ENCODE assay signal across 9 mouse cellular contexts in the genomic region with DNA sequence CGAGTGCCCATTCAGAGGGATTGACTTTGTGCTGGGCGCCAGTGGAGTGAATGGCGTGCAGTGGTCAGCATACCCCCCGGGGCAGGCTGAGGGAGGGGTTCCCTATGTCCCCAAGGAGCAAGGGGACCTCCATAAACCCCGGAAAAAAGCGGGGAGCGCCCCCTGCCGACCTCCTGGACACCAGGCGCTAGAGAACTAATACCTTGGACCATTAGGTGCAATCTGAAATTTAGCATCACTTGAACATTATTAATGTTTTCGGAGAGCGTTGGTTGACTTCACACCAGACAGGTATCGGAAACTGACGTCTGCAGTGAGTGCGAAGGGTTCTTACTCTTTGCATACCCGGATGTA. TPM values are rescaled to one million over a fixed set of nuclear protein-coding genes. Genes with fewer than 3 reads are reported as not detected.
DNase-seq lines count a peak whose midpoint lies in the region; ATAC-seq and TF ChIP-seq lines count a peak whose summit lies in the region.
"Had no signal": no experiment of that assay in that cellular context is flagged by ENCODE, and none has a peak within 500 bp of the region (broad histone marks: within the 10 kb centered on the region; RNA-seq: fewer than 3 reads in every experiment).

No protein-coding gene starts in this region.

- WGBS in heart, adult 2 months: 27% methylated on average over 15 of the region's 15 CpGs
- WGBS in embryonic facial prominence, embryonic 10.5 days: 24% methylated on average over 15 of the region's 15 CpGs
- 36% methylated on average over 15 of the region's 15 CpGs for WGBS in kidney, postnatal 0 days

- H3K79me2 ChIP-seq in heart, adult 2 months (replicated peaks; ENCODE audit: control insufficient read depth, insufficient read depth, low read length): no peaks in the 10 kb centered on the region

- H3K36me3 ChIP-seq in heart, adult 2 months (ENCODE audit: control insufficient read depth, insufficient read depth, low read length): no peaks in the 10 kb centered on the region
- H3K36me3 ChIP-seq in ES-Bruce4 (ENCODE audit: control insufficient read depth, insufficient read depth, low read length, poor library complexity, severe bottlenecking): no peaks in the 10 kb centered on the region
- H3K36me3 ChIP-seq in embryonic facial prominence, embryonic 10.5 days (replicated peaks): no peaks in the 10 kb centered on the region
- H3K36me3 ChIP-seq in kidney, postnatal 0 days (ENCODE audit: insufficient read depth, low read length): no peaks in the 10 kb centered on the region
- H3K36me3 ChIP-seq: neural tube, embryonic 13.5 days had no signal

- 0 out of 2 replicates have a peak, but pooled peaks cover 2% of the 10 kb centered on the region for H3K27me3 ChIP-seq in heart, adult 2 months (ENCODE audit: control insufficient read depth, insufficient read depth, low read length)
- H3K27me3 ChIP-seq in ES-Bruce4 (ENCODE audit: control insufficient read depth, insufficient read depth, low read length, poor library complexity, severe bottlenecking): no peaks in the 10 kb centered on the region
- H3K27me3 ChIP-seq in embryonic facial prominence, embryonic 10.5 days (replicated peaks; ENCODE audit: low read depth, poor library complexity, severe bottlenecking): peaks cover 27% of the 10 kb centered on the region
- H3K27me3 ChIP-seq in kidney, postnatal 0 days (ENCODE audit: insufficient read depth, low read length): no peaks in the 10 kb centered on the region

- DNase-seq in heart, adult 2 months: peak in 1 of 2 experiments; percentile 15
- DNase-seq in heart, adult 9 months (ENCODE audit: low spot score in 2 of 2): no peak
- peak; percentile 29 for DNase-seq in embryonic facial prominence, embryonic 10.5 days (ENCODE audit: low spot score)
- no peak for DNase-seq in kidney, postnatal 0 days (ENCODE audit: low spot score)
- peak; percentile 40 to 78 for DNase-seq in spleen, postnatal 4 days (ENCODE audit: low spot score in 2 of 2)
- DNase-seq in right cerebral cortex, postnatal 25 days: no peak
- no peak for DNase-seq in frontal cortex, postnatal 10 days (ENCODE audit: low spot score in 2 of 2)

- peak; percentile 48 for TF ChIP-seq CTCF in heart, adult 2 months (IDR thresholded peaks at IDR 0.05)
- peak; percentile 60 for TF ChIP-seq CTCF in ES-Bruce4 (IDR thresholded peaks at IDR 0.05; ENCODE audit: low read depth, low read length)
- peak; percentile 53 for TF ChIP-seq CTCF in kidney, postnatal 0 days (IDR thresholded peaks at IDR 0.05; ENCODE audit: low read depth)

- H3K9ac ChIP-seq in heart, adult 2 months (ENCODE audit: low read depth, low read length): no peak overlapping the region
- no peak overlapping the region for H3K9ac ChIP-seq in ES-Bruce4 (ENCODE audit: low read depth, poor library complexity, severe bottlenecking)
- H3K9ac ChIP-seq in kidney, postnatal 0 days (ENCODE audit: low read depth, low read length): no peak overlapping the region
- H3K9ac ChIP-seq: neural tube, embryonic 13.5 days had no signal

- H3K27ac ChIP-seq in heart, adult 2 months: no peak overlapping the region
- H3K27ac ChIP-seq in ES-Bruce4 (ENCODE audit: insufficient read depth, low read length): no peak overlapping the region; the same call in 1 of the 2 replicates
- H3K27ac ChIP-seq in embryonic facial prominence, embryonic 10.5 days (replicated peaks): no peak overlapping the region
- H3K27ac ChIP-seq in kidney, postnatal 0 days: no peak overlapping the region
- H3K27ac ChIP-seq: neural tube, embryonic 13.5 days had no signal

- TF ChIP-seq EP300 in heart, adult 2 months (IDR thresholded peaks at IDR 0.05; ENCODE audit: insufficient read depth, low read depth, low read length): no peak
- TF ChIP-seq EP300 in ES-Bruce4 (IDR thresholded peaks at IDR 0.05; ENCODE audit: insufficient read depth, low read depth, low read length): no peak

- intact Hi-C loops in heart, adult 2 months (cut with DNase I): no loop called here

- no peaks in the 10 kb centered on the region for H3K4me1 ChIP-seq in heart, adult 2 months (ENCODE audit: control insufficient read depth, insufficient read depth, low read length)
- peaks cover 2% of the 10 kb centered on the region for H3K4me1 ChIP-seq in ES-Bruce4 (ENCODE audit: control insufficient read depth, insufficient read depth, low read length)
- H3K4me1 ChIP-seq in embryonic facial prominence, embryonic 10.5 days: peaks cover 22% of the 10 kb centered on the region
- H3K4me1 ChIP-seq in kidney, postnatal 0 days (replicated peaks; ENCODE audit: insufficient read depth, low read length): no peaks in the 10 kb centered on the region

- no peak for ATAC-seq in kidney, postnatal 0 days (replicated peaks; ENCODE audit: low FRiP score, low read depth)

- H3K4me3 ChIP-seq in heart, adult 2 months: no peak overlapping the region
- no peak overlapping the region for H3K4me3 ChIP-seq in ES-Bruce4 (ENCODE audit: low read depth, low read length)
- H3K4me3 ChIP-seq in embryonic facial prominence, embryonic 10.5 days: 0 out of 2 replicates have a peak overlapping the region, but pooled peaks have one; percentile 18
- H3K4me3 ChIP-seq in kidney, postnatal 0 days (replicated peaks; ENCODE audit: low read depth, low read length): no peak overlapping the region
- H3K4me3 ChIP-seq: neural tube, embryonic 13.5 days had no signal

- no peak for TF ChIP-seq POLR2A in heart, adult 2 months (IDR thresholded peaks at IDR 0.05; ENCODE audit: insufficient read depth, low read depth, low read length)
- no peak for TF ChIP-seq POLR2A in ES-Bruce4 (IDR thresholded peaks at IDR 0.05; ENCODE audit: insufficient read depth, low read length)

- H3K9me3 ChIP-seq in ES-Bruce4 (replicated peaks; ENCODE audit: control insufficient read depth, insufficient read depth, low read length, poor library complexity, severe bottlenecking): peaks cover 16% of the 10 kb centered on the region
- no peaks in the 10 kb centered on the region for H3K9me3 ChIP-seq in embryonic facial prominence, embryonic 10.5 days
- no peaks in the 10 kb centered on the region for H3K9me3 ChIP-seq in kidney, postnatal 0 days (replicated peaks; ENCODE audit: low read length)
- H3K9me3 ChIP-seq: neural tube, embryonic 13.5 days had no signal

- no peak overlapping the region for H3K4me2 ChIP-seq in kidney, postnatal 0 days (ENCODE audit: low read length)
- H3K4me2 ChIP-seq: neural tube, embryonic 13.5 days had no signal

RNA-seq across cellular contexts. Expression of gene B3gnt7, which starts 11.1 kb away (rescaled TPM):
- total RNA-seq in heart, adult 2 months (2021): under 1 TPM; 0.41 to 0.57 TPM
- 0.62 and 0.82 TPM in 2 replicates for polyA plus RNA-seq in heart, adult 2 months (2012; rRNA removed)
- 54.9 and 55.3 TPM in 2 replicates for polyA plus RNA-seq in ES-Bruce4 (2011; ENCODE audit: insufficient read depth, insufficient read length, low read depth, missing spikeins)
- 4.9 and 6.2 TPM in 2 replicates for polyA plus RNA-seq in embryonic facial prominence, embryonic 10.5 days (2016; fragmentation: Nextera tagmentation; extraction: Ambion mirVana)
- polyA plus RNA-seq in kidney, postnatal 0 days (2015; fragmentation: Nextera tagmentation; extraction: Ambion mirVana): 10.3 and 10.8 TPM in 2 replicates

RNA-seq across cellular contexts. Expression of gene Ncl, which starts 45.5 kb away (rescaled TPM):
- 100 to 1,000 TPM in 1 of 2 experiments, 10 to 100 TPM in 1; 95.9 to 120 TPM for total RNA-seq in heart, adult 2 months (2021)
- polyA plus RNA-seq in heart, adult 2 months (2012; rRNA removed): 7.2 and 10.3 TPM in 2 replicates
- 1,350 and 1,473 TPM in 2 replicates for polyA plus RNA-seq in ES-Bruce4 (2011; ENCODE audit: insufficient read depth, insufficient read length, low read depth, missing spikeins)
- polyA plus RNA-seq in embryonic facial prominence, embryonic 10.5 days (2016; fragmentation: Nextera tagmentation; extraction: Ambion mirVana): 625 and 641 TPM in 2 replicates
- 295 and 332 TPM in 2 replicates for polyA plus RNA-seq in kidney, postnatal 0 days (2015; fragmentation: Nextera tagmentation; extraction: Ambion mirVana)

Comparison
In these comparisons a context has a peak if more than half of its experiments do, and no peak if none do; other contexts are left out.
1. DNase-seq: peak in embryonic facial prominence, embryonic 10.5 days (single experiment) and spleen, postnatal 4 days (2 of 2); none in heart, adult 9 months (0 of 2), kidney, postnatal 0 days (single experiment), right cerebral cortex, postnatal 25 days (single experiment) and frontal cortex, postnatal 10 days (0 of 2).
2. RNA of gene Ncl, which starts 45.5 kb away (polyA plus RNA-seq): 1,350 to 1,473 TPM in ES-Bruce4, 625 to 641 TPM in embryonic facial prominence, embryonic 10.5 days and 295 to 332 TPM in kidney, postnatal 0 days; 7.2 to 10.3 TPM in heart, adult 2 months; every median in the first group is over 10 times any median in the second.
3. Peak in every context shown above with its lines, with median percentiles within 50 percentile points of each other: CTCF ChIP-seq.